Mouse (Mus musculus) thymus, adult 2 months (tissue): Measurements from ENCODE around the gene Clmp. TPM values are rescaled to one million over a fixed set of nuclear protein-coding genes. Genes with fewer than 3 reads are reported as not detected.
"Not testable (repeated sequence)": the region's sequence is repeated elsewhere in the genome, so short reads cannot be mapped to it uniquely, and the experiment has no call there.

Experiments used
- DNase-seq: peaks from one replicate; pipeline ENCODE4 v3.0.0; 2021
- H3K27ac ChIP-seq: fragments of 200-500 bp; 2 replicates; pipeline ENCODE4 v1.5.1; 2012; ENCODE audit warnings: low read length, control low read depth; ENCODE audit not compliant: control insufficient read depth, insufficient read depth
- H3K27me3 ChIP-seq: fragments of 200-500 bp; 2 replicates; pipeline ENCODE4 v1.6.1; 2012; ENCODE audit warnings: mild to moderate bottlenecking, low read length, moderate library complexity, mixed read lengths; ENCODE audit not compliant: control insufficient read depth, insufficient read depth
- H3K36me3 ChIP-seq: fragments of 200-500 bp; 2 replicates; pipeline ENCODE4 v1.6.1; 2012; ENCODE audit warnings: mild to moderate bottlenecking, low read length, moderate library complexity; ENCODE audit not compliant: control insufficient read depth, insufficient read depth
- H3K4me1 ChIP-seq: fragments of 200-500 bp; replicated peaks from 2 replicates; pipeline ENCODE4 v1.6.1; 2012; ENCODE audit warnings: low read length; ENCODE audit not compliant: control insufficient read depth, insufficient read depth
- H3K4me3 ChIP-seq: fragments of 200-500 bp; 2 replicates; pipeline ENCODE4 v1.5.1; 2012; ENCODE audit warnings: mild to moderate bottlenecking, low read length, control low read depth, moderate library complexity; ENCODE audit not compliant: control insufficient read depth, insufficient read depth
- CTCF ChIP-seq: fragments of 200-500 bp; IDR thresholded peaks from 2 replicates; pipeline ENCODE4 v1.5.1; 2012; ENCODE audit warnings: mild to moderate bottlenecking, control low read depth, low read length, moderate library complexity, borderline replicate concordance; ENCODE audit not compliant: control insufficient read depth, poor library complexity, insufficient read depth; ENCODE audit errors: extremely low read depth
- POLR2A ChIP-seq: fragments of 200-500 bp; IDR thresholded peaks from 2 replicates; pipeline ENCODE4 v1.6.1; 2012; ENCODE audit warnings: mild to moderate bottlenecking, low read length, control low read depth, moderate library complexity; ENCODE audit not compliant: control insufficient read depth, poor library complexity, insufficient read depth; ENCODE audit errors: extremely low read depth
- WGBS: fragments of 180-500 bp; shearing (Covaris S2); methylation state at CpG from one replicate; pipeline ENCODE4 v1.1.7; 2018; 5-methylcytosine and 5-hydroxymethylcytosine counted together
- polyA plus RNA-seq: library from polyadenylated mRNA; depleted of rRNA; stranded (reverse); fragments of >200 nt; gene quantifications from 2 replicates; pipeline ENCODE4 v1.2.3, GENCODE M21; 2012

Clmp gene
- polyA plus RNA-seq, 1 experiment: 1.1 TPM

DNA sequence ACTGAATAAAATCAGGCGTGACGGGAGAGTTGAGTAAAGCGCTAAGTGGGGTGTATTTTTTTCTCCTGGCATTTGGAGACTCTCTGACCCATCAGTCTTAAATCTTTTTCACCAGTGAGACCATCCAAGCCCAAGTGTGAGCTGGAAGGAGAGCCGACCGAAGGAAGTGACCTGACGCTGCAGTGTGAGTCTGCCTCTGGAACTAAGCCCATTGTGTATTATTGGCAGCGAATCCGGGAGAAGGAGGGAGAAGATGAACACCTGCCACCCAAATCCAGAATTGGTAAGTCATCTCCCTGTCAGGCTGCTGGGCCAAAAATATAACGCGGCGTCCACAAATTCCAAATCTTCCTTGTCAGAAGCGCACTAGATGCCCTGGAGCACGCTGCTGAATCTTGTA is 86.5 kb downstream of the Clmp start:
- no peak overlapping the region for H3K4me3 ChIP-seq
- no peaks in the 10 kb centered on the region for H3K36me3 ChIP-seq
- 92% methylated on average over 13 of the region's 13 CpGs for WGBS
- H3K27me3 ChIP-seq: no peaks in the 10 kb centered on the region
- no peaks in the 10 kb centered on the region for H3K4me1 ChIP-seq
- TF ChIP-seq CTCF (no peak), POLR2A (no peak)
- DNase-seq: no peak
- H3K27ac ChIP-seq: no peak overlapping the region

DNA sequence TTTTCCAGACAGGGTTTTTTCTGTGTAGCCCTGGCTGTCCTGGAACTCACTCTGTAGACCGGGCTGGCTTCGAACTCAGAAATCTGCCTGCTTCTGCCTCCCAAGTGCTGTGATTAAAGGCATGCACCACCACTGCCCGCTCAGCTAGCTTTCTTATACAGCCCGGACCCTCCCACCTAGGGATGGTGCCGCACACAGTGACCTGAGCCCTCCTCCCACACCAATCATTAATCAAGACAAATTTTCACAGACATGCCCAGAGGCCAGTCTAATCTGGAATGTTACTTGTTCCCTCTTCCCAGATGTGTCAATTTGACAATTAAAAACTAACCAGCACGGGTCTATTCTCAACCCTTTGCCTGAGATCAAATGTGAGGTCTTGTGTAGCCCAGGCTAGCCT is 87.4 kb downstream of the Clmp start:
- H3K27me3 ChIP-seq, H3K36me3 ChIP-seq, H3K4me3 ChIP-seq, H3K4me1 ChIP-seq, H3K27ac ChIP-seq, DNase-seq: not testable (repeated sequence)
- 95% methylated on average over 6 of the region's 6 CpGs for WGBS

DNA sequence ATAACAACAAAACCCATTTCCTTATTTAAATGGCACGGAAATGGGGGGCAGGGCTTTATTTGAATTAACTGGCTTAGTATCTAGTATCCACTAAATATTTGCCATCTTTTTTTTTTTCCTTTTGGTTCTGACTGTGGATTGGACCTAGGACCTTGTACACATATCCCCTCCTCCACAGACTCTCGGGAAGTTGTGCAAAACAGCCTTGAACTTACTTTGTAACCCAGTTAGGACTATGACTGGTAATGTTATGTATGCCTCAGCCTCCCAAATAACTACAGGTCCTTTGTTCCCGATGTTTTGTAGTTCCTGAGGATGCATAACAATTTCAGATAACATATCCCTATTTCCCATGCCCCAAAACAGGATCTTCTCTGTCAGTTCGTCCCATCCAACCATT is 88.1 kb downstream of the Clmp start:
- no peak overlapping the region for H3K4me3 ChIP-seq
- H3K4me1 ChIP-seq: no peaks in the 10 kb centered on the region
- no peaks in the 10 kb centered on the region for H3K36me3 ChIP-seq
- TF ChIP-seq CTCF (no peak), POLR2A (no peak)
- no peak for DNase-seq
- no peak overlapping the region for H3K27ac ChIP-seq
- 85% methylated on average over 4 of the region's 4 CpGs for WGBS
- no peaks in the 10 kb centered on the region for H3K27me3 ChIP-seq

DNA sequence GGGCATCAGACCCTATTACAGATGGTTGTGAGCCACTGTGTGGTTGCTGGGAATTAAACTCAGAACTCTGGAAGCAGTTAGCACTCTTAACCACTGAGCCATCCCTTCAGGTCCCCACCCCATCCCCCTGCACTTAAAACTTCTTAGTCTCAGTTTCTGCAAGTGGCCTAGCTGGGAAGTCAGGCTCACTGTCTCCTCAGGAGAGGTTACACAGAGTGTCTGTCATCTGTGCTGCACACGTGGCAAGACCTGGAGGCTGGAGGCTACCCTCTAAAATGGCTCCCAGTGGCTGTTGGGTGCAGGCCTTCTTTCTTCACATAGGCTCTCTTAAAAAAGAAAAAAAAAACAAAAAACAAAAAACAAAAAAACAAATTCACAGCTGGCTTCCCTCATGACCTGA is 90.3 kb downstream of the Clmp start:
- H3K4me1 ChIP-seq: no peaks in the 10 kb centered on the region
- no peak for DNase-seq
- H3K27me3 ChIP-seq: no peaks in the 10 kb centered on the region
- no peaks in the 10 kb centered on the region for H3K36me3 ChIP-seq
- TF ChIP-seq CTCF (no peak), POLR2A (no peak)
- H3K27ac ChIP-seq: no peak overlapping the region
- H3K4me3 ChIP-seq: no peak overlapping the region
- WGBS: 84% methylated on average over 1 of the region's 1 CpGs

DNA sequence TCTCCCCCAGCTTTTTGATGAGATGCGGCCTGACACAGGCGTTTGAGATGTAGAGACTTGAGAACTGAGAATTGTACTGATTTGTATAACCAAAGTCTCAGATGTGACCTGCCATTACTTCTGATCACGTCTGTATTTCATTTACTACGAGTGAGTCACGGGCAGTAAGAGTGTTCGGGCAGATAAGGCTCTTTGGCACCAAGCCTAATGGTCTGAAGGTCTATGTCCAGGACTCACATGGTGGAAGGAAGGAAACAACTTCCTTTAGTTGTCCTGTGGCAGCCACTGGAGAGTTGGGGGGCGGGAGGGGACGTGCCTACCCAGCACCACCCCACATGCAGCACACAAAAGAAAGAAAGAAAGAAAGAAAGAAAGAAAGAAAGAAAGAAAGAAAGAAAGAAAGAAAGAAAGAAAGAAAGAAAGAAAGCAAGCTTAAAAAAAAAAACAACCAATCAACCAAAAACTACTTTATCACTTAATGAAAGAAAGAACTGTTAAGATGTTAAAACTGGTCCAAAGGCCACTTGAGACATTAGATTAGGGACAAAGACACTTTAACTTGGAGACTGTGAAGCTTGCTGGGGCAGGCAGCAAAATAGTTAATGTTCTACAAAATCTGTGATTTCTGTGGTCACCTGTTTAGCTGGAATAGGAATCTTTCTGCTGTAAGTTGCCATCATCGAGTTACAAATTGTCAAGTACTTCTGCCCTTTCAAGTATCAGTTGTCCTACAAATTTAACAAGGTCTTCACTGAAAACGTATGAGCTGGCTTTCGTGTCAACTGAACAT is 90.9 kb downstream of the Clmp start:
- no peak overlapping the region for H3K4me3 ChIP-seq
- DNase-seq: no peak
- no peak overlapping the region for H3K27ac ChIP-seq
- 86% methylated on average over 11 of the region's 11 CpGs for WGBS
- TF ChIP-seq POLR2A (no peak), CTCF (no peak)
- no peaks in the 10 kb centered on the region for H3K36me3 ChIP-seq
- H3K27me3 ChIP-seq: no peaks in the 10 kb centered on the region
- H3K4me1 ChIP-seq: 0 out of 2 replicates have a peak, but pooled peaks cover 3% of the 10 kb centered on the region

DNA sequence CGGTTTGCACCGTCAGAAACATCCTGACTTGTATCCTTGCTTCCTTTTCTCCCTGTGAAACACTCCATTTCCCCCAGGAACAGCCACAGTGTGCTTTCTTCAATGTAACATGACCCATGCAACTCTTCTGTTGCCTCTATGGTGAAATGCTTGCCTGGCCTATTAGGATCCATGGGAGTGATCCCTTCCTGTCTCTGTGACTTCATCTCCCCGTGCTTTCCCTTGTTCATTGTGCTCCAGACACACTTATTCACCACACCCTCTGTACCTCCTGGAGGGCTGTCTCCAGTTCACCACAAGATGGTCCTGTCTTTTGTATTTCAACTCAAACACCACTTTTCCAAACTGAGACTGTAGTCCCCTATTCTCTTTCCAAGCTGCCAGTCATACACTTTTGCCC is 94.3 kb downstream of the Clmp start:
- Histone ChIP-seq H3K4me1 (peaks cover 15% of the 10 kb centered on the region), H3K4me3 (no peak overlapping the region), H3K27me3 (no peaks in the 10 kb centered on the region), H3K27ac (no peak overlapping the region), H3K36me3 (no peaks in the 10 kb centered on the region)
- DNase-seq: no peak
- 91% methylated on average over 3 of the region's 3 CpGs for WGBS
- TF ChIP-seq CTCF: no peak
